Mouse (Mus musculus) heart, embryonic 16.5 days (tissue): ENCODE measurements around the gene Tmem91. TPM values are rescaled to one million over a fixed set of nuclear protein-coding genes. Genes with fewer than 3 reads are reported as not detected.

Experiments
- ATAC-seq: fragments of 200-750 bp; cut with Nextera tagmentation; replicated peaks from 2 replicates; pipeline ENCODE4 v1.8.0; 2017; ENCODE audit warnings: moderate number of reproducible peaks; ENCODE audit not compliant: insufficient read depth, low FRiP score; ENCODE audit errors: extremely low read depth
- H3K27ac ChIP-seq: fragments of 300-500 bp; sonication (generic); 2 replicates; pipeline ENCODE4 v1.5.1; 2014; ENCODE audit warnings: mild to moderate bottlenecking, low read length, control low read depth, moderate library complexity
- H3K27me3 ChIP-seq: fragments of 300-500 bp; sonication (generic); 2 replicates; pipeline ENCODE4 v1.6.1; 2014; ENCODE audit warnings: low read length, mixed read lengths; ENCODE audit not compliant: control insufficient read depth, insufficient read depth
- H3K36me3 ChIP-seq: fragments of 300-500 bp; sonication (generic); 2 replicates; pipeline ENCODE4 v1.6.1; 2014; ENCODE audit not compliant: control insufficient read depth, insufficient read depth
- H3K4me1 ChIP-seq: fragments of 300-500 bp; sonication (generic); 2 replicates; pipeline ENCODE4 v1.6.1; 2014; ENCODE audit warnings: low read length, mixed read lengths; ENCODE audit not compliant: control insufficient read depth, insufficient read depth
- H3K4me2 ChIP-seq: fragments of 300-500 bp; sonication (generic); 2 replicates; pipeline ENCODE4 v1.6.1; 2014; ENCODE audit warnings: low read depth, mild to moderate bottlenecking, control low read depth, low read length
- H3K4me3 ChIP-seq: fragments of 300-500 bp; sonication (generic); 2 replicates; pipeline ENCODE4 v1.5.1; 2014; ENCODE audit warnings: mild to moderate bottlenecking, control low read depth, low read length
- H3K9ac ChIP-seq: fragments of 300-500 bp; sonication (generic); 2 replicates; pipeline ENCODE4 v1.6.1; 2014; ENCODE audit warnings: low read length, control low read depth
- H3K9me3 ChIP-seq: fragments of 300-500 bp; sonication (generic); replicated peaks from 2 replicates; pipeline ENCODE4 v1.6.1; 2016; ENCODE audit warnings: low read length; ENCODE audit not compliant: control insufficient read depth
- WGBS: fragments of 180-500 bp; shearing (Covaris S2); extraction: QIAGEN DNeasy Blood & Tissue Kit; methylation state at CpG from one replicate; pipeline ENCODE4 v1.1.7; 2014; 5-methylcytosine and 5-hydroxymethylcytosine counted together
- polyA plus RNA-seq: library from polyadenylated mRNA; unstranded; fragments of >200 nt; fragmentation: Nextera tagmentation; extraction: Ambion mirVana; gene quantifications from 2 replicates; pipeline ENCODE4 v1.2.1, GENCODE M21; 2015

Gene Tmem91
- polyA plus RNA-seq, 1 experiment from 2014 or later: 2.2 TPM

- Histone ChIP-seq H3K27me3 (no peaks in the 10 kb centered on the region), H3K36me3 (peaks cover 38% of the 10 kb centered on the region), H3K9ac (no peak overlapping the region), H3K9me3 (no peaks in the 10 kb centered on the region), H3K4me2 (no peak overlapping the region), H3K4me1 (peaks cover 37% of the 10 kb centered on the region), H3K27ac (no peak overlapping the region), H3K4me3 (no peak overlapping the region)
- WGBS: 85% methylated on average over 9 of the region's 9 CpGs
- no peak for ATAC-seq
Observed at GRCm38 (mm10) chr7:25712801-25713200, 37.8 kb upstream of the Tmem91 start.

DNA sequence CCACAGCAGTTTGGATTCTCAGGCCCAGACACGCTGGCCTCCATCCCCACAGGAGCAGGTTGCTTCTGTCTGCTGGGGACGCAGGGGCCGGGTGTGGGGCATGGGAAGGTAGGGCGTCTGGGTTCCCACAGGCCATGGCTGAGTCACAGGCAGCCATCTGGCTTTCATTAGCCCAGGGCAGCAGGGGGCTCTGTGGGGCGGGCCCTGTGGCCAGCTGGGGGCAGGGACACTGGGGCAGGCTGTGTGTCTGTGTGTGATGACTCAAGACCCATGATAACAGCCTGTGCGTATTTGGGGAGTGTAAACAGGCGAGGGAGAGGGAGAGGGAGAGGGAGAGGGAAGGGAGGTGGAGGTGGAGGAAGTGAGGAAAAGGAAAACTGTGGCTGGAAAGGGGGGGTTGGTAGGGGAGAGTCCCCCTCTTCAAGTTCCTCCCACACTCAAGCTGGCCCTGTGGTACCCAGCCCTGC, 36.8 kb upstream of the Tmem91 start:
- H3K9ac ChIP-seq: 0 out of 2 replicates have a peak overlapping the region, but pooled peaks have one; percentile 41

GRCm38 (mm10) chr7:25711165-25711564, 36.2 kb upstream of the Tmem91 start:
- 52% methylated on average over 5 of the region's 5 CpGs for WGBS
- no peaks in the 10 kb centered on the region for H3K9me3 ChIP-seq
- no peak for ATAC-seq
- no peak overlapping the region for H3K9ac ChIP-seq
- peak overlapping the region; percentile 58 for H3K27ac ChIP-seq
- no peaks in the 10 kb centered on the region for H3K27me3 ChIP-seq
- no peak overlapping the region for H3K4me2 ChIP-seq
- peaks cover 41% of the 10 kb centered on the region for H3K4me1 ChIP-seq
- peaks cover 37% of the 10 kb centered on the region for H3K36me3 ChIP-seq
- H3K4me3 ChIP-seq: no peak overlapping the region

More for the DNA sequence above, 36.8 kb upstream of the Tmem91 start:
- Histone ChIP-seq H3K27ac (peak overlapping the region; percentile 58), H3K36me3 (peaks cover 38% of the 10 kb centered on the region), H3K27me3 (no peaks in the 10 kb centered on the region), H3K4me1 (peaks cover 36% of the 10 kb centered on the region), H3K4me3 (no peak overlapping the region), H3K9me3 (no peaks in the 10 kb centered on the region), H3K4me2 (no peak overlapping the region)
- ATAC-seq: peak; percentile 11; the same call in 1 of the 2 replicates
- 13% methylated on average over 7 of the region's 7 CpGs for WGBS

DNA sequence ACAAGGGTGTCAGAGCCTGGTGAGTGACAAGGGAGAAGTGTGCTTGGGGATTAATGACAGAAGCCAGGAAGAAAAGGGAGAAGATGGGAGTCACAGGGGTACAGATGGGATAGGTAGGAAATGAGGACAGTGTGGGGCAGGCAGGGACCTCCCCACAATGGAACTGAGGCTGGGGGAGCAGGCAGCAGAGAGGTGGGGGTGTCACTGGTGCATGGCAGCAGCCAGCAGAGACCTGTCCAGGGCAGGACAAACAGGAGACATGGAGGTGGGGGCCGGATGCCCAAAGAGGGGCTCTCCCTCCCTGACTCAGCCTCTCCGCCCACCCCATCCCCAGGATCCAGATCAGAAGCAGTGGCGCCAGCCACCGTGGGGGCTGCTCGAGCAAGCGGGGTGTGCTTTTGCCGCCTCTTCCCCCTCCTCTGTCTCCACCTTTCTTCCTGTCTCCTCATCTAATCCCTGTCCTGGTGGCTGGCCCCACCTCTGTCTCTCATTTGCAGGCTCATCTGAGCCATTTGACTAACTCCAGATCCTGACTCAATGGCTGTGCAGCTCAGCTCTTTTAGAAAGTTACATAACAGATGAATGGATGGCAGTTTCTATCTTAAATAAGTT, 35.7 kb upstream of the Tmem91 start:
- peak overlapping the region; percentile 16; the same call in 1 of the 2 replicates for H3K4me3 ChIP-seq
- no peaks in the 10 kb centered on the region for H3K9me3 ChIP-seq
- H3K27ac ChIP-seq: peak overlapping the region; percentile 62
- H3K9ac ChIP-seq: peak overlapping the region; percentile 68
- H3K4me1 ChIP-seq: peaks cover 46% of the 10 kb centered on the region
- no peak; the same call in 1 of the 2 replicates for ATAC-seq
- 7% methylated on average over 7 of the region's 7 CpGs for WGBS
- no peaks in the 10 kb centered on the region for H3K27me3 ChIP-seq
- H3K4me2 ChIP-seq: peak overlapping the region; percentile 56
- H3K36me3 ChIP-seq: peaks cover 33% of the 10 kb centered on the region

DNA sequence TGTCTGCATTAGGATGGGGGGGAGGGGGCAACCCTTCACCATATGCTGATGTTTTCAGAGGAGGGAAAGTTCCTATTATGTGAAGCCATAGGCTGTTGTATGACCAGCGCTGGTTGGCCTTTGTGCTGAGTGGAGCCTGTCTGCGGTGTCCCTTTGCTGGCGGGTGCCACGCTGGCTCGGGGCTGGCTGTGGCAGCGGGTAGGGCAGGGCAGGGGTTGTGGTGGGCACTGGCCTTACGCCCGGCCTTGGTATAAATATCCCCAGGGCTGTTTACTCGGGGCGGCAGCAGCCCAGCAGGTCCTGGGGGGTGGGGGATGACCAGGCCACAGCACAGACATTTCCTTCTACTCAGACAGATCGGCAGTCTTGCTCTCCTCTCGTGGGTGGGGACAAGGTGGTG, 35.0 kb upstream of the Tmem91 start:
- peak overlapping the region; percentile 62 for H3K27ac ChIP-seq
- H3K36me3 ChIP-seq: peaks cover 26% of the 10 kb centered on the region
- H3K9me3 ChIP-seq: no peaks in the 10 kb centered on the region
- ATAC-seq: peak; percentile 32; the same call in 1 of the 2 replicates
- peak overlapping the region; percentile 68 for H3K9ac ChIP-seq
- H3K4me1 ChIP-seq: peaks cover 51% of the 10 kb centered on the region
- WGBS: 13% methylated on average over 12 of the region's 12 CpGs
- peak overlapping the region; percentile 16 for H3K4me3 ChIP-seq
- H3K27me3 ChIP-seq: no peaks in the 10 kb centered on the region
- peak overlapping the region; percentile 56 for H3K4me2 ChIP-seq

GRCm38 (mm10) chr7:25707581-25708292, 32.8 kb upstream of the Tmem91 start:
- Histone ChIP-seq H3K27me3 (no peaks in the 10 kb centered on the region), H3K4me1 (peaks cover 65% of the 10 kb centered on the region), H3K36me3 (peaks cover 5% of the 10 kb centered on the region), H3K27ac (peak overlapping the region; percentile 83), H3K9me3 (no peaks in the 10 kb centered on the region), H3K9ac (0 out of 2 replicates have a peak overlapping the region, but pooled peaks have one; percentile 17), H3K4me3 (no peak overlapping the region), H3K4me2 (no peak overlapping the region)
- peak; percentile 24 for ATAC-seq
- WGBS: 44% methylated on average over 15 of the region's 15 CpGs

DNA sequence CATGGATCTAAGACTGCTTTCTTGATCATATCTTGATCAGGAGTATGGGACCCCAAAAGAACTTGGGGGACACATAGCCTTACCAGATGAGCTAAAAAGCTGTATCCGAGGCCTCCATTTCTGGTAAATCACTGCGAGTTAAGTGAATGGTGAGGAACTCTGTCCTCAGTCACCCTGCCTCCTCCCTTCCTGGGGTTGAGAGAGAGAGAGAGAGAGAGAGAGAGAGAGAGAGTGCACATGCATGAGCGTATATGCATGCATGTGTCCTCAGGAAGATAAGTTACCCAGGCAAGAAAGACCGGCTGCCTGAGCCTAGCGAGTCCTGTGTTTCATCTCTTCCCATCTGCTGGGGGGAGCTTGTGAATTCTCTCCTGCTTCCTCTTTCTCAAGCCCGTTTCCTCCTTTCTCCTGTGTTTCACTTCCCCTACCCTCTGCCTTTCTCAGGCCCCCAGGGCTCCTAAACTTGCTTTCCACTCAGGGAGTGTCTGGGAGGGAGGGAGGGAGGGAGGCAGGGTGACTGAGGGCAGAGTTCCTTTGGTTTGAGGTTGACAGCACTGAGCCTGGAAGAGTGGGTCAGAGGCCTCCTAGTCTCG, 31.7 kb upstream of the Tmem91 start:
- H3K4me1 ChIP-seq: peaks cover 55% of the 10 kb centered on the region

DNA sequence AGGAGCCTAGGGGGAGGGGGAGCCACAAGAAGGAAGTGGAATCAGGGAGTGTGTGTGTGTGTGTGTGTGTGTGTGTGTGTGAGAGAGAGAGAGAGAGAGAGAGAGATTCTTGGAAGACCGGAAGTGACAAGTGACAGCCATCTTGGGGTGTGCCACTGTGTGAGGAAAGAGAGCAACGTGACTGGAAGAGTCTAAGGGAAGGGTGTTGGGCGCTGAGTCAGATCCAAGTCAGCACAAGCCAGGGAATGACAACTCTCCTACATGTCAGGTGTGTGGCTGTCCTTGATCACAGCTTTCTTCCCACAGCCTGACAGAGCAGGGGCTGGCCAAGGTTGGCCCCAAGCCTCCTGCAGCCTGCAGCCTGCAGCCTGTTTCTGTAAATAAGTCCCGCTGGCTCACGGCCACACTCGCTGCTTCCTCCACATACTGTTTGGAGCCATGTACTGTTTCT, 30.9 kb upstream of the Tmem91 start:
- Histone ChIP-seq H3K27ac (peak overlapping the region; percentile 83), H3K36me3 (peaks cover 13% of the 10 kb centered on the region), H3K9ac (no peak overlapping the region), H3K4me3 (no peak overlapping the region), H3K27me3 (no peaks in the 10 kb centered on the region), H3K9me3 (peaks cover 5% of the 10 kb centered on the region), H3K4me2 (no peak overlapping the region), H3K4me1 (peaks cover 46% of the 10 kb centered on the region)
- ATAC-seq: 0 out of 2 replicates have a peak, but pooled peaks have one; percentile 4
- 53% methylated on average over 6 of the region's 6 CpGs for WGBS

More for the DNA sequence above, 31.7 kb upstream of the Tmem91 start:
- Histone ChIP-seq H3K27ac (peak overlapping the region; percentile 83), H3K4me3 (no peak overlapping the region), H3K27me3 (no peaks in the 10 kb centered on the region), H3K36me3 (peaks cover 8% of the 10 kb centered on the region), H3K9me3 (peaks cover 5% of the 10 kb centered on the region), H3K9ac (no peak overlapping the region), H3K4me2 (no peak overlapping the region)
- ATAC-seq: no peak
- WGBS: 45% methylated on average over 7 of the region's 7 CpGs
